Mouse (Mus musculus) B cell, adult 2 months (primary cell): ENCODE results near the gene Ankrd2.
A peak's percentile ranks its signal among the peaks of the same experiment; 100 is the strongest.

Experiments used
- DNase-seq, 2 experiments: peaks; one replicate each; pipeline ENCODE4 v3.0.0; 2022

The Ankrd2 gene

DNA sequence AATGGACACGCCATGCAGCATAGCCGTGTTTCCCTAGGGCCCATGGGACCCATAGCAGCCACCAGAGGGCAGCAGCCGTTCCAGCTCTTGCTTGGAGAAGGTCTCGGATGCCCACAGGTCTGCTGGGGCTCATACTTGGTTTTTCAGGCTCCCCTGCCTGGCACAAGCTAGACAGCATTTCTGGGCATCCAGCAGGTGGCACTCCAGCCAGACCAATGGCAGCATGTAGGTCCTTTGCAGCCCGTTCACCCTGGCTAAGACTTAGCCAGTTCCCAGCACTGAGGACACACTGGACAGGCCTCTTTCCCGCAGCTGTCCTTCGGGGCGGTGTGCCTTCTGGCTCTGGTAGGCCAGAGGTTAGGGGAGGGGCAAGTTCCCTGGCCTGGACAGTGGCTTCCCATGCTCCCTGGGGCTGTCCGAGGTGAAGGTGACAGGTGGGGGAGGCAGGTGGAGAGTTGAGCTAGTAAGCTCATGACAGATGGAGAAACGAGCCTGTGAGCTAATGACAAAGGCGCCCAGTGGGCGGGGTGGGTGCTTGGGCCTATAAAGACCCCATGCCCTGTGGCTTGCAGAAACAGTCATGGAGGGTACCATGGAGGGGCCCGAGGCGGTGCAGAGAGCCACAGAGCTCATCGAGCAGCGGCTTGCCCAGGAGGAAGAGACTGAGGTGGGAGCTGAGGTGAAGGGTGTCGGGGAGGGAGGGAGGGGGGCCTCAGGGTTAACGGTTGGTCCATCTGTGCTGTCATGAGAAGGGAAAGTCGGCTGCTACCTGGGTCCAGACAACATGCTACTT, at the start of gene Ankrd2:
Gene Ankrd2, plus strand, starts transcription at position 545 of the 793 bp plus-strand sequence.
- peak; percentile 77 to 80 for DNase-seq

DNA sequence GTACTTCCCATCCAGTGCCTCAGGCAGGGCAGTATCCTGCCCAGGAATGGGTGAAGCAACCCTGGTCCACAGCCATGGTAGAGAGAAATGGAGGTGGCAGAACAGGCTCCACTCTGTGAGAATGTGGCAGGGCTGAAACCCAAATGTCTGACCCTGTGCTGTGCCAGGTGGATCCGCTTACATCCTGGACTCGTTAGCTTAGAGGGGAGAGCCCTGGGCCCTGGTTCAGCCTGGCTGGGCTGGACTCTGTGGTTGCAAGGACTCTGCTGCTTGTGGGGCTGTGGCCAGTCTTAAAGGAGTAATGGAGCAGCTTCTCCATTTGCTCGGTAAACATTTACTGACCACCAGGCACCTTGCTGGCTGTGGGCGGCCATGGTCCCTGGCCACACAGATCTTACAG, 48.6 kb upstream of the Ankrd2 start:
- DNase-seq = no peak

DNA sequence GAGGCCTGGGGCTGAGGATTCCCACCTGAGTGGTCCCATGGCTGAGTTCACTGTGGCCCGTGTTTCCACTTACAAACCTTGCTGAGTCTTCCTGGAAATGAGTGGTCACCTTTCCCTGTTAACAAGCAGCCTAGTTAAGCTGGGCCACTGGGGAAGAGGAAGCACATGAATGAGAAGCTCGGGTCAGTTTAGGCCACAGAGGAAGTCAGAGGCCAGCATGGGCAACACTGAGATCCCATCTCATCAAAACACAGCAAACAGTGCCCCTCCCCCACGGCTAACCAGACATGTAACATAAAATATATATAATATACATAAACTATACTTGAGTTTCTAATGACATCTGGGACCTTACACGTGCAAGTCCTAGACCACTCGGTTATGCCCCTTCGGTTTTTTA, 46.0 kb upstream of the Ankrd2 start:
- DNase-seq = no peak

DNA sequence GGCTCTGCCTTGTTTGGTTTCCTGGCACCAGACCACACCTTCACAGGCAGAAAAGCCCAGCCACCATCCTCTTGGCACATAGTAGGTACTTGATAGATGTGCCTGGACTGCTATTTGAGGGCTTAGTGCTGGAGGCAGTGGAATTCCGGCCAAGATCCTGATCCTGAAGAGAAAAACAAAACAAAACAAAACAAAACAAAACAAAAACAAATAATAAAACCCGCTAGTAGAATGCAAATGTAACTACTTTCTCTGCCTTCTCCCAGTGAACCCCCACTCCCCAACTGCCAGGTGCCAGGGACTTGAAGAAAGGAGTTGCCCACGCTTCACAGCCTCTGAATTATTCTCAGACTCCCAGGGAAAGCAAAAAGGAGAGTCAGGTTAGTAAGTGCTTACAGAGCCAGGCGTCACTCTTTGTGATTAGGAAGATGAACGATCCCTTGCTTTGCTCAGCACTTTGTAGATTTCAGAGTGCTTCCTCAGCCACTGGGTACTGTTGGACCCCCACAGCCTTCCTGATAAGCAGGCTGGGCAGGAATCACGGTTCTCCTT, 43.8 kb upstream of the Ankrd2 start:
- DNase-seq = no peak

DNA sequence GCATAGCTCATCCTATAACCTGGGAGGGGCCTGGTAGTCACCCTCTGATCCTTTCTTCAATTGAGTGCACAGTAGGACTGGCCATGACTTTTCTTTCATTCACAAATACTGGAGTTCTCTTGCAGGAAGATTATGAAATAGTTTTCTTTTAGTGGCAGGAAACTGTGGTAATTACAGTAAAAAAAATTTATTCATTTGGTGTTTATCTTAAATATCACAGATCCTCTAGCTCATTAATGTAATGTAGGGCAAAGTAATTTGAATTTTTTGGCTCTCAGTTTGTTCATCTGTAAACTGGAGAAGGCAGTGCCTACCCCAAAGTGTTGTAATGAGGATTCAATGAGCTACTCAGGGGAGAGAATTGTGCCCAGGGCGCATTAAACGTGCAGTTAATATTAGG, 42.8 kb upstream of the Ankrd2 start:
- no peak for DNase-seq

DNA sequence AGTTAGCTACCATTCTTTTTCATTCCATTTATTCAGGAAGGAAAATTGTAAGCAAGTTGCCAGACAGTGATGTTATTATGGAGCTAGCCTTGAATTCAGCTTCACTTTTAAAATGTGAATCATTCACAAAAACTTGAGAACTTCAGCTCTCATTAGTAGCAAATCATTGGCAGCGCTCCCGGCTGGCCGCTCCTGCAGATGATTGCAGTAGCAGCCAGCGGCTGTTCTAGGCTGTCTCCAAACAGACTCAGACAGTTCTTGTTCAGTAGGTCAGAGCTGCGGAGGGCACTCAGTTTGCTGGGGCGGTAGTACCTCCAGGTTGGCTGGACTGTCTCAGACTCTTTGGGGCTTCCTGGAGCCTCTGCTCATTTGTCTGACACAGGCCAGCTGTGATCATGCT, 42.3 kb upstream of the Ankrd2 start:
- DNase-seq = no peak

DNA sequence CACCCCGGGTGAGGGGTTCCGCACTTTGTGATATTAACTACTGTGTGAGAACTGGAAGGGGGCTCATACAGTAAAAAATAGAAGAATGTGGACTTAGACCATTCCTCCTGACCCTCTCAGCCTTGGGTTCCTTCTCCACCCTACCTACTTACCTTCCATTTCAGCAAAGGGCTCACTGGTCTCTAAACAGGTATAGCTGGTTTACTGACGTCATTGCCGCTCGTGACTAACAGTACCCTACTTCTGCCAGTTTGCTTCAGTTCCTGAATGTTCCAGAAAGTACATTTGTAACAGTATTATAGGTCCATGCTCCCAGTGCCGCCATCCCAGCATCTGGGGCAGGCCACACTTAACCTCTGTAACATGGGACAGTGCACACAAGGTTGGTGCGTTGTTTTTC, 41.8 kb upstream of the Ankrd2 start:
- DNase-seq = no peak

DNA sequence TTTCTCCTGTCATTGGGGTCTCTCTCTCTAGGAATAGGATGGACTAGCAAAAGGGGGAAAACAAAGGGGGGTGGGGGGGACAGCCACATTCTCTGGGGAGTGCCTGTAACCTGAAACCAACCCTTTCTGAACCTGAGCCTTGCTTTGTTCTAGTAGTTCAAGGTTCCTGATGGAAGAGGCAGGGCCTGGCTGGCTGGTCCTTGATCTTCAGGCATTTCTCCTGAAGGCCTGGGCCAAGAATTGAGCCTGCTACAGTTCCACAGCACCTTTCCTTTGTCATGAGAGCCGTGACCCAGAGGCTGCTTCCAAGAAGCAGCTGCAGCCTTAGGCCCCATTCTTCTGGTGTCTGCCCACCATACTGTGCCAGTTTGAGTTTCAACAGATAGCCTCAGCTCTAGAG, 40.3 kb upstream of the Ankrd2 start:
- no peak for DNase-seq

DNA sequence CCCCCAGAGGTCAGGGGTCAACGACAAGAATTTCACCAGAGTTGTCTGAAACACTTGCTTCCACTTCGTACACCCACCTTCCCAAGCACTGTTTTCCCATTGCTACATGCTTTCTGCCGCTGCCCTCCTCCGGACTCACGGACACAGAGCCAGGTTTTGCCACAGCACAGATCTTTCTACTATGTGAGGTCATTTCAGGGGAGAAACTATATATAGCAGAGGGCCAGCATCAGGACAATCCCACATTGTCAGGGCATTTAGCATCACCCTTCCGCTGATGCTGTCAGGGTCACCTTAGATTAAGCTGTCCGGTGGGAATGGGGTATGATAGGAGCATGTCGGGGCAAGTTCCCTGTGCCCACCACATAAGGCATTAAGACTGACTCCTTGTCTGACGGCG, 38.7 kb upstream of the Ankrd2 start:
- DNase-seq = no peak

DNA sequence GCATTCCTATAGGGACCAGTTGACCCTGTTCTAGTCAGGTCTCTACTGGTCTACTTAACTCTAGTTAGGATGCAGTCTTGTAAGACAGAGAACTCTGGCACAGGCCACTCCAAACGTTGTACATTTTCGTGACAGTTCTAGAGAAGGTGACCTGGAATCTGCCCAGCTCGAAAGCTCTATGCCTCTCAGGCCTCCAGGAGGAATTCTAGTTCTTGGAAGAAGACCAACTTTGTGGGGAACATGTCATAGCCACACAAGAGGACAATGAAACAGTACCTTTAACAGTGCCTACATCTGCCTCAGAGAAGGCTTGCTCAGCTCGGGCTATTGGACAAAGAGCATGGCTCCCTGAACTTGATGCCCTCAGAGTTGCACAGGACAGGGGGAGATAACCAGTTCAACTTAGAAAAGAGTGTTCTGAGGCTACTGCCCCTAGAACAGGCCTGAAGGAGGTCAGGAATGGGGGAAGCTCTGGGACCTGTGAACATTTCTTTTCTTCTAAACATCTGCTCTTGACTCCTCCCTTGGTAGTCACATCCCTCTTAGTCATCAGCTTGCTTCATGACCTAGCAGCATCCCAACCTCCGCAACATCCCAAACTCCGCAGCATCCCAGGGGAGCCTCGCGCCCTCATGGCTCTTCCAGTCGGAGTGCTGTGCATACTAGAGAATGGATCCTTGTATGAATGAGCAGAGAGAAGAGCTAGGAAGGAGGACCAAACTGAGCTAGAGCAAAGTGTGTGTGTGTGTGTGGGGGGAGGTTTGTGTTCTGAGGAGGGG, 36.8 kb upstream of the Ankrd2 start:
- DNase-seq = no peak

DNA sequence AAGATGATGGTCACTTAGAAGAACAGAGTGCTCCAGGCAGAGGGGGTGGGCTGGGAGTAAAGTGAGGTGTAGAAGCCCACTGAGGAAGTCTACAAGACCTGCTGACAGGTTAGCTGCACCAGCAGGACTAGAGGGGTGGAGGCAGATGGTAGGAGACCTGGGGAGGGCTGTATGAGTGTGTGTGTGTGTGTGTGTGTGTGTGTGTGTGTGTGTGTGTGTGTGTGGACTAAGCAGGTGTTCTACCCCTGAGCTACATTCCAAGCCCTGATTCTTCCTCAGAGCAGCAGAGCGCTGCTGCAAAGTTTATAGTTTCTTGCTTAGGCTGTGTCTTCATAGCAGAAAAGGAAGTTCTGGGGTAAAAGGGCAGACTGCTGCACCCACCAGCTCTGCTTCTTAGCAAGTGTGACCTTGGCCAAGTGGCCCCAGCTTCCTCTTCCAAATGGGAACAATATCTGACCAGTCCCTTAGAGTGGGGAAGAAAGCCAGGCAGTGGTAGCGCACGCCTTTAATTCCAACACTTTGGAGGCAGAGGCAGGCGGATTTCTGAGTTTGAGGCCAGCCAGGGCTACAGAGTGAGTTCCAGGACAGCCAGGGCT, 36.0 kb upstream of the Ankrd2 start:
- no peak for DNase-seq

DNA sequence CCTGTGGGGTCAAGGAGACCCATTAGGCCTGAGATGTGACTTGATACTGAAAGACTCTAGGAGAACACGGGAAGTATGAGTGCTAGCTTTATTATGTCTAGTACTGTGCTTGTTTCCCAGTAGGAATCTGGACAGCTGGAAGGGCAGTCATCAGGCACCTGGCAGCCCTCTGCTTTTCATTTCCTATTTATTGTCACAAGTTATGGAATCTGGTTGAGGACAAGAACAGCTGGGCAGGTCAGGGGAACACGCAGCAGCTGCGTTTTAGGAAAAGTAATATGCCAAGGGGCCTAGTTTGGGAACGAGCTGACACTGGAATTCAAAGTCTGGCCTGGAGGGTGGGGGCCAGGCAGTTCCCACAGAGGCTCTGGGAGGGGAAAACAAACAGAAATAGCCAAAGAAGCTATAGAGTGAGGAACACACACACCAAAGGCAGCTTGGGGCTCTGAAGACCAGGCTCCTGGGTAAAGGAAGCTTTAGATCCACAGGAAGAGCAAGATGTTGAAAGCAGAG, 35.3 kb upstream of the Ankrd2 start:
- no peak for DNase-seq

DNA sequence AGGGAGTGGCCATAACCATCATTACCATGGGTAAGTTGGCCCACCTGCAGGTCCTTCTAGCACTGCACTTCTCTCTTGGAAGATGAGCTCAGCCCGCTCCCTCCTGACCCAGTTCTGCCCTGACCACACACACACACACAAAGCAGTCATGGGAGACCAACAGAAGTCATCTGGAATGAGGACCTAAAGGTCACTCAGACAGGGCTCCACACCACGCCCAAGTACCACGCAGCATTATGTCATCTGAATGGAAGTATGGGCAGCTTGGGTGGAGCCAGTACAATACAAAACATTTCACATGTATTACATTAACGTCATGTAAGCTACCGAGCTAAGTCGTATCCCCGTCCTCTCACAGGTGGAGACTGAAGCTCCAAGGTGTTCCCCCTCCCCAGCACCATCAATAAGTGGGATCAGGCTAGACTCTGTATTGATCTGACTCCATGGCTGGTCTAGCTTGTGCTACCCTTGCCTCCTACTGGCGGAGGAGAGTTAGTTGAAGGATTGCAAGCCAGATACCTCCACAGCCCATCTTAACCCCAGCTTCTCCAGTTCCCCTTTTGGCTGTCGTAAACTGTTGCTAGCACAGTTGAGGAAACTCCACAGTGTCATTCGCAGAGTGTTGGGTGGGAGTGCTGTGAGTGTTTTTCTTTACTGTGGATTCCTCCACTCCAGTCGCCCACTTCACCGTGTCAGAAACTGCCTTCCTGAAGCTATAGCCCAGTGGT, 34.4 kb upstream of the Ankrd2 start:
- no peak for DNase-seq

DNA sequence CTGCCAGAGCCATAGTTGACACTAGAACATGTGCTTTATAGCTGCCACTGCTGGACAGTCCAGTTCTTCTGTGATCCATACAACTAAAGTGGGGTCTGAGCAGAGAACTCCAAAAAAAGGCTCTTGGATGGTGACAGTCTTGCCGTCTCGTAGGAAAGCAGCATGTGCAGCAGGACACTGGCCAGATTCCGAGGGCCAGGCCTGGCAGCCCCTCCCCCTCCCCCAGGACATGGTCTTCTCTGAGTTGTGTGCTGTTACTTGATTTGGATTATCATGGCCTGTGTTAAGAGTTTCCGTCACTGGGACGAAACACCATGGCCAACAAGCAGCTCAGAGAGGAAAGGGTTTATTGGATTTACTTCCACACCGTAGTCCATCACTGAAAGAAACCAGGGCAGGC, 31.5 kb upstream of the Ankrd2 start:
- DNase-seq = no peak

DNA sequence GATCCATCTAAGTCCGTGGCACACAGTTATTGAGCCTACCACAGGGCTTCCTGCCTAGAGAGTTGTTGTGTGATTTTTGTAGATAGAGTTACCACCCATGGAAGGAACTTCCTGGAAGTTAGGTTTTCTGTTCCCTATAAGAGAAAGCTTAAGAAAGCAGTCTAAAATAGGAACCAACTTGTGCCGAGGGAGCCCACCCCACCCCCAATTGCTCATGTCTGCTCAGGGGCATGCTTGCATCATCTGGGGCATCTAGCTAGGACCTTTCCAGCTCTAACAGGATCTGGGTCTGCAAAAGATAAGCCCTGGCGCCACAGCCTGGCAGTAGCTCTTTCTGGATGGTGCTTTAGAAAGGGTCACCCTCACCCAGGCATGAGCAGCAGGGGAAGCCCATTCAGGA, 30.2 kb upstream of the Ankrd2 start:
- peak; percentile 4 to 14 for DNase-seq

DNA sequence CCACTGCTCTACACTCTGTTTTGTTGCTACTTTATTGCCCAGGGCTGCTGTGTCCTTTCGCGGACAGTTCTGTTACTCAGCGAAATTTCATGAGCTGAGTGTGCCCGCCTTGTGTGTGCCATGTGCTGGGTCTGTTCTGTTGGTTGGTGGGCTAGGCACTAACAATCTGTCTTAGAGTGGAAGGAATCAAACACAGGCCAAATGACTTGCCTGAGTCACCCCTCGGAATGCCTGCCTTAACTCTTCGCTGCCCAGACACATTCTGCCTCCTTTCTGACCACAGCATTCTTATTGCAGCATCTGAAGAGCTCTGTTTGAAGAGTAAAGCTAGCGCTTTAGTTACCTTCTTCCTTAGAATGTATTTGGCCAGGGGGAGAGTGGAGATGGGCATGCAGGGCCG, 29.2 kb upstream of the Ankrd2 start:
- DNase-seq = no peak

DNA sequence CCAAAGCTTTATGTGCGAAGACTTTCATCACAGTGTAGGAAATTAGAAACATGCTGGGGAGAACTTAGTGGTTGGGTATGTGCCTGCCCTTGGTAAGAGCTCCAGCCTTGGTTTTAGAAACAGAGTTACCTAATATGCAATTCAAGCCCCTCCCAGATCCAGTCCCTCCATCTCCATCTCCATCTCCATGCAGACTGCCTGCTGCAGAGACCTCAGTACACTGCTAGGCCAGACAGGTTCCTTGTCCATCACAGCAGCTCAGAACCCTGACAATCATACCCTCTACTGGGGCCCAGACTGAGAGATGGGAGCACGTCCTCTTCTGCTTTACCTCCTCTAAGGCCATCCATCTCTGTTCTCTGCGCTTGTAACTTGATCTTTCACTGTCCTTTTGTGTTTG, 27.2 kb upstream of the Ankrd2 start:
- no peak for DNase-seq

DNA sequence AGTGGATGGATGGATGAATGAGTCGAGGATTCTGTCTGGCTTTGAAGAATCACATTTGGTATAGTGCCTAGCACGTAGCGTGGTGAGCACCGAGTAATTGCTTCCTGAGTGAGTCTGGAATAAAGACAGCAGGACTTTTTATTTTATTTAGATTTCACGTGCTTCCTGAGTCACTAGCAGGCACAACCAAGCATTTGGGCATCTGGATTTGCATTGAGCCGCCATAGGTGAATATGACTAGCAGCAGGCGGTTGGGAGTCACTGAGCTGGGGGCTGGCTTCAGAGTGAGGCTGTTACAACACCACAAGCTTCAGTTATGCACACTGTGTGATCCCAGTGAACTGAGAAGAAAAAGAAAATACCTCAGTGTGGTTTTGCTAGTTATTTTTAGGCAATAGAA, 26.7 kb upstream of the Ankrd2 start:
- DNase-seq = no peak

DNA sequence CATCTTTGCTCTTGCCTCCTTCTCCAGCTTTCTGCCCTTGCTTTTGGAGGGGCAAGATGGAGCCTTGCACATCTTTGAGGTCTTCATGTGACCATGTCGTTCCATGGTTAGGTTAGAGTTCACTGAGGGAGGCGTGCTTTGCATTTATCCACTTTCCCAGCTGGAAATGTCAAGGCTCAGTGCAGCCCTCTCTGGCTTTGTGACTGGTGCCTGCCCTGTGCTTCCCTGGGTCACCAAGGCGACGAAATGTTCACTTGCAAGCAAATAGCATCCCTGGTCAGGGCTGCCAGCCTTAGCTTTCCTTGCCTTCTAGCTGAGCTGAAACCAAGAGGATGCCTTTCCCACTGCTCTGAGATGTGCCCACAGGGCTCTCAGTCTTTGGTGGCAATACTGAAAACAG, 25.4 kb upstream of the Ankrd2 start:
- DNase-seq = no peak

DNA sequence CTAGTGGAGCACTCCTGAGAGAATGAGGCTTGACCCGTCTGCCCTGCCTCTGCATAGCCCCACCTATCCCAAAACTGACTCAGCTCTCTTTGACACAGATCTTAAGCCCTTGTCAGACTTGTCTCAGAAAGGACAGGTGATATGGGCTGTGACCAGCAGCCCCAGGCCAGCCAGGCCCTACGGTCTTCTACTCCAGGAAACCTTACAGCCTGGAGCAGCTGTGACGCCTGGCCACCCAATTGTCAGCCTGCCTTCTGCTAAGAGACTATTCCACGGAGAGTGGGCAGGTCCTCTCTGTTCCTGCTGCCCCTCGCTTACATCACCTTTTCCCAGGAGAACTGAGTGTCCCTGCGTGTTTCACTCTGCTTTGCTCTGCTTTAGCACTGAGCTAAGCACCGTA, 24.7 kb upstream of the Ankrd2 start:
- no peak for DNase-seq

DNA sequence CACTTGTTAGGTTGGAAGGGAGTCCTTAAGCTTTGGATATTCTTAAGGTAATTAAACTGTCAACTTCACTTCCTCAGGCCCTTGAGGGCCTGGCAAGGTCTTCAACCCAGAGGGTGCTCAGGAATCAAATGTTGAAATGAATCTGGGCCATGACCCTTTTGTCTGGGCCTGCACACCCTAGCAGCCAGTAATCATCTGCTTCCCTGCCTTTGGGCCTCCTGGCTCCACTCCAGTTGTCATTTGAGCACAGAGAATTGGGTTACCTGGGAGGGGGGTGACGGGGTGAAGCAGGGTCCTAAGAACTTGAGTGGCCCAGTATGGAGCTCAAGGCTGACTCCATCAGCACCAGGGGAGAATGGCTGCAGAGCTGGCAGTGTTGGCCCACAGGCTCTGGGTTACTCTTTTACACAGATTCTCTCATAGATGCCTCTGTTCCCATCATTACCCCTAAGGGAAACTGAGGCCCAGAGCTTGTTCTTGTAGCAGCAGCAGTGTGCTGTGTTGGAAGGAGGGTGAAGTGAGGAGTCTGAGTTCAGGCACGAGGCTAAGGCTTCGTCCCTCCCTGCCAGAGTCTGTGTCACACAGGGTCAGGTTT, 21.5 kb upstream of the Ankrd2 start:
- no peak for DNase-seq

DNA sequence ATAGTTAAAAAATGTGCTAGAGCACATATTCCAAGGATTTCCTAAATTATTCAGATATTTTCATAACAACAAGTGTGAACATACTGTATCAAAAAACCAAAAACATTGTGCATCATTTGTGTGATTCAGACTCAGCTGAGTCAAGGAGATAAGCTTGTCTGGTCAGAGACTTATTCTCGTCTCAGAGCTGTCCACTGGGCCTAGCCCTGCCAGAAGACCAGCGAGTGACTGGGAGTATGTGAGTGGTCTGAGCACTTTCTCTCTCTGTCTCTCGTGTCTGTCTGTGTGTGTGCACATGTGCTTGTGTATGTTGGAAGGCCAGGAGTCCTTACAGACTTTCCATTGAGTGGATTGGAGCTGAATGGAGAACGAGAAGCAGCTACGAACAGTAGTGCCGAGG, 20.8 kb upstream of the Ankrd2 start:
- no peak for DNase-seq

DNA sequence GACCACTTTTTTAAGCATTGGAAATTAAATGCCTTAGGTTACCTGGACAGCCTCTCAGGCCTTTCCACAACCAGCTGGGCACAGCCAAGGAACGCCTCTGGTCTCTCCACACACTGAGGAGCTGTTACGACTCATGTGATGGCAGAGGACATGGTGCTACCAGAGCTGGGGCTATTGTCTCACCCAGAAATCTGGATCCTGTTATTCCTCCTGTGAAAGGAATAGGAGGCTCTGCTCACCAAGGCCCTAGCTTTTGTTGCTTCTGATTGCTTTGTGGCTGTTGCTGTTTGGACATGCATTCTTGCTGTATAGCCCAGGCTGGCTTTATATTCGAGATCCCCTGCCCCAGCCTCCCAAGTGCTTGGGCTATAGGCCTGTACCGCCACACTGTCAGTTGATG, 19.5 kb upstream of the Ankrd2 start:
- DNase-seq = no peak
